Mouse (Mus musculus): Measurements from ENCODE around the gene St3gal4.

St3gal4 gene

DNA sequence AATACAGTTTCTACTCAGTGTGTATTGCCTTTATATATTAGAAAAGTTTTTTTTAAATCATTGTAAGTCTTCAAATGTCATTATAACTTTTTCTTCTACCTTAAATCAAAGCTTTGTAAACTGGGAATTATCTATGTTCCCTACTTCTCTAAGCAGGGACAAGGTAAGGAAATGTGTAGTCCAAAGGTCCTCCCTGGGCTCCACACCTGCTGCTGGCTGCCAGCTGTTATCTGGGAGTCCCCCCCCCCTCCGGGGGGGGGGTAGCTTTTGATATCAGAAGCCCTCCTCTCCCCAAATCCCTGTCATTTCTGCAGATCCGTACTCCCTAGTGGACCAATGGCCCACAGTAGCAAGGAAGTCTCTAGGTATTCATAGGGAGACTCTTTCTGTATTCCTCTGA is 13.6 kb downstream of the St3gal4 start:
- DNase-seq: peak; percentile 3

DNA sequence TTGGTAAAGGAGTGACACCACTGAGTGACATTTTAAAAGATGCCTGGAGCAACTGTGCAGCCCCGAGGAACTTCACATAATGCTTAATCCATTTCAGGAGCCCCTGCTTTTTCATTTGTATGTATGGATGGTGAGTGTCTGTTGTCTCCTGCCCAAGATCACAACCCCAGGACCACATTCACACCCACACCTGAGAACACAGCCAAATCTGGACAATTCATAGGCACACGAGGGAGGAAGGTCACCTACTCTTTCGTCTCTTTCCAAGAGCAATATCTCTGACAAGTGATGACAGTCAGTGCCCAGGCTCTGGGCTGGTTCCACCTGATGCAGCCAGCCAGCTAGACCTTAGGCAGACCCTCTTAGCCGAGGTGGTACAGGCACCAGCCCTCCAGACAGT is 14.4 kb downstream of the St3gal4 start:
- DNase-seq: peak; percentile 3

DNA sequence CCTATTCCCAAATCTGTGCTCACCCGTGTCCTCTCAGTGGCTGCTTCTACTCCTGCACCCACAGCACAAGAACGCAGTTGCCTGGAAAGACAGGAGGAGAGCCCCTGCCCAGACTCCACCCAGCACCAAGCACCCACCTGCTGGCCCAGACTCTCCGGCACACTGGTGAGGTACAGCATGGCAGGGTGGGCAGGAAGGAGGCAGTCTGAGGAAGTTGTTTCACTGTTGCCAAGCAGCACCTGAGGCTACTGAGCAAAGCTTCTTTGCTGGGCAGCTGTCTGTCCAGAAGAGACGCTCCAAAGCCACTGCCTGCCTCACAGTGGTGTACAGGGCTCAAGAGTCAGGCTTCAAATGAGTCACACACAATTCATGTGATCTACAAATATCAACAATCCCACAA is 20.3 kb downstream of the St3gal4 start:
- peak; percentile 5 for DNase-seq

DNA sequence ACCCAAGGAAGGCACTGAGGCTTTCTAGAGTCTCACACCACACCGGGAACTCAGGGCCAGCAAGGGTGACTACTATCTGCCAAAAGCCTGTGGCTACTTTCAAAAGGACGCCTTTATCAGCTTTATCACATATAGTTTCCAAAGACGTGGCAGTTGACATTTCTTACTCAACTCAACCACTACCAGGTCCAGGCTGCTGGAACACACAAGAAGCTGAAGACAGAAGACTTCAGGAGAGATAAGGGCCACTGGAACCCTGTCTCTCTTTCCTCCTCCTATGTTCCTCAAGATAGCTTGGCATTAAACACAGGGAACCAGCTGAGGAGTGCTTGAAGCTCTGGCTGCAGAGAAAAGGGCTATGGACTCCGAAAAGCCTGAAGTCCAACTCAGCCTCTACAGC is 21.2 kb downstream of the St3gal4 start:
- DNase-seq: peak; percentile 1

DNA sequence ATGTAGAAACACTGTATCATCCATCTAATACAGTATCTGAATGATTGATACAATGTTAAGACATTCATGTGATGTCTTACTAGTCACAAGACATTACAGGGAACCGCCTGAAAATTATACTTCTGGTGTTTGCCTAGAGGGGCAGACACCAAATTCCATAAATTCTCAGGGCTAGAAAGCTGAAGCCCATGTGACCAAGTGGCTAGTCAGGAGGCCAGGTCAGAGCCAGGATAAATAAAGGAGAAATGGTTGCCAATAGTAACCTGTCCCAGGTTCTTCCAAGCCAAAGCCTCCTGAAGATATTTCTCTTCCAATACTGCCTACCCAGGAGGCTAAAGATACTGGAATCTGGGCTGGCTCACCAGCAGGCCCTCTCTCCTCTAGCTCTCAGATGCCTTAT is 23.3 kb downstream of the St3gal4 start:
- peak; percentile 1 for DNase-seq

DNA sequence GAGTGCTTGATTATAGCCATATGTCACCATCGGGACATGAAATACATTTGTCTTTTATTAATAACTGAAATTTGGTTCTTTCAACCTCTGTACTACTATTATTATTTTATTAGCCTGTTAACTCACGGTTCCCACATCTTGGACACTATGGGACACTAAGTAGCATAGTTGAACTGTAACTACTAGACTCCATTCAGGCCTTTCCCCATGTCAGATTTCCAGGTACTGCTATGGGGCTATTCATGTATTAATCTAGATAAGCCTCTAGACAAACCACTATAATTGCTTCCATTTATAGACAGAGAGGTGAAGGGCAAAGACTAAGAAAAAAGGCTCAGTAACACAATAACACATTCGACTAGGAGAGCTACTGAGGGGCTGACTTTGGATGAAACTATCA is 25.7 kb downstream of the St3gal4 start:
- DNase-seq: no peak

DNA sequence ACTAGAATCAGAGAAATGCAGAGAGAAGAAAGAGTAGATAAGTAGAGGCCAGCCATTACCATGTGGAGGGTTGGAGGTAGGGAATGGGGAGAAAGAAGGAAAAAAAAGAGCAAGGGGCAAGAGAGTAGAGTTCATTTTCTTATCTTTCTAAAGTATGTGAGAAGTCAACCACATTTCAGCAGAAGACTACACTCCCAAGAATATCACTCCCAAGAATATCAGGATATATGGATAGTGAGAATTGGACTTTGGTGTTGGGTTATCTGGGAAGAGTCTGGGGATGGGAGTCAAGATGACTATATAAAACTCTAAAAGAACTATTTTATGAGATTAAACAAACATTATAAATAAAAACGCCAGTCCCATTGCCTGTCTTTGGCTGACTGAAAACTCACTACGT is 26.2 kb downstream of the St3gal4 start:
- DNase-seq: no peak

DNA sequence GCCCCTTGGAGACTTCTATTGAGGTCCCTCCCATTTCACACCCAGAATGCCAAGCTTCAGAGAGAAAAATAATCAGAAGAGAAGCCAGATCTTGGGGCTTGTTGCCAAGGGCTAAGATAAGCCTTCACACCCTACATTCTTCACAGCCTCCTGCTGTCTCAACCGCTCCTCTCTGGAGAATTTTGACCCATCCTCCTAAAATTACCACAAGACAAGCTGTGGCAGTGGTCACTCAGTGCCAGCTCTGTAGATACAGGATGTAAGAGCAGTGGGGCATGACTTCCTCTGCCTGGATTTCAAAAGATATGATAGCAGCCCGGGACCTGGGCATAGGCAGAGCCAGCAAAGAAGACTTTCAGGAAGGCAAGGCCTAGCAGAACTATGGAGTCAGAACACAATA is 57.6 kb downstream of the St3gal4 start:
- DNase-seq: no peak

DNA sequence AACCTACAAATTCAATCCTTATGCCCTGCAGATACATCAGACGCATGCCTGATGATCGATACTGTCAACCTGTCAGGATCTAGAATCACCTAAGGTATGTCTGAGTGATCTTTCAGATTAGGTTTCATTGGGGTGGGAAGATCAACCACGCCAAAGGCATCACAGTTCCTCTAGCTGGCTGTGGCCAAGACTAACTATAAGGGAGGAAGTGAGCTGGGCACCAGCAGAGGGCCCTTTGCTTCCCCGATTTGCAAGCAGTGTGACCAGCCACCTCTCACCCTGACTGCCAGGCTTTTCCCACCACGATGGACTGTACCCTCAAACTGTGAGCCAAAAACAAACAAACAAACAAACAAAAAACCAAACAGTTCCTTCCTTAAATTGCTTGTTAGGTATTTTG is 59.2 kb downstream of the St3gal4 start:
- no peak for DNase-seq

DNA sequence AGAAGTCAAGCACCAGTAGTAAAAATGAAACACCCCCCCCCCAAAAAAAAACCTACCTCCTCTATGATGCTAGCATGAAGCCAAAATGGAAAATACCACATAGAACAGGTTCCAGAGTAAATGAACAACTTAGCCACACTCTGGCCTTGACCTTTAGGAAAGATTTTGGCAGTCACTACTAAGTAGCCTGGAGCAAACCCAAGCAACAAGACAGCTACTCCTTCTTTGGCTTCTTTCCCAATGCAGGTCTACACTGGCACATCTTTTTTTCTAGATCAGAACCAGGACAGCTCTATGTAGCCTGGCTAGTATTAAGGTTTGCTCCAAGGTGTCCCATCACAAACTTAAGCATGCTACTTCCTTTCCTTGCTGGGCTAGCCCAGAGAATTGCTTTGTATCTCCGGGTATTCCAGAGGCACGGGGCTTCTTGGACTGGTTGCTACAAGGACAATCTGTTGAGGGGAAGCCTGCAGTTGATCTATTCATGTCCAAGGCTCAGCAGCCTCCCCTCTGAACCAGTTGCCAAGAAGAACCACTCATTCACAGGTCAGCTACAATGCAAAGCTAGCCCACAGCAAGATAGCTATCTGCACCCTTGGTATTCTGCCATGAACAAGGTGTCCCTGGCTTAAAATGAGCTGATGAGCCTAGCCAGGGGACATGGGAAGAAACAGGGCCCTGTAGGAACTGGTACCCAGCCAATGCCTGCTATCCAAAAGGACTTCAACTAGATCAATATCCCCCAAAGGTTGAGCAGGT is 60.3 kb downstream of the St3gal4 start:
- DNase-seq: peak; percentile 14

DNA sequence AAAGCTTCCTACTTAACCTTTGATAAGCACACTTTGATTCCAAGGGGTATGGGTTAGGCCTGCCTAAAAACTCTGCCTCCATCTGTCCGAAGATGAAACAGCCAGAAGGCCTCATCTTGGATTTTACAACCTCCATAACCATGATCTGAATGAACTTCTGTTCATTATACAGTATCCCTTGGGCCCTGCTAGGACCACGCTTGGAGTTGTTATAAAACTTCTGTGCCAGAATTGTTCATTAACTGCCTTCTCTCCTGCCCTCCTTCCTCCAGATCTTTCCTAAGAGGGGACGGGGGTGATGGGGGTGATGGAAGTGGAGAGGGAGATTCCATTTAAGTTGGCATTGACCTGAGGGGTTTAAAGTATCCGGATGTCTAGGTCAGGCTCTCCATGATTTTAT is 60.9 kb downstream of the St3gal4 start:
- peak; percentile 10 for DNase-seq

DNA sequence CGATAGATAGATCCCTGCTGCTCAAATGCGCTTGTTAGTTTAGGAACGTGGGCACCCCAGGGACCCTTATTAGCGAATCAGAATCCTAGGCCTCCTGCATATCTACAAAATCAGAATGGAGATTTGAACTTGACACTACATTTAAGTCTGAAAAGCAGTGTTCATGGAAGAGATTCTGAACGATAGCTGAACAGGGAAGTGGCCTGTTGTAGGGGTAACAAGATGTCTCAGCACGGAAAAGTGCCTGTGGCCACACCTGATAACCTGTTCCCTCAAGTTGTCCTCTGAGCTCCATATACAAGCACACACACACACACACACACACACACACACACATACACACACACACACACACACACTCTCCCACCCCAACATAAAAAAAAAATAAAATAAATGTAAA is 61.4 kb downstream of the St3gal4 start:
- DNase-seq: peak; percentile 2

DNA sequence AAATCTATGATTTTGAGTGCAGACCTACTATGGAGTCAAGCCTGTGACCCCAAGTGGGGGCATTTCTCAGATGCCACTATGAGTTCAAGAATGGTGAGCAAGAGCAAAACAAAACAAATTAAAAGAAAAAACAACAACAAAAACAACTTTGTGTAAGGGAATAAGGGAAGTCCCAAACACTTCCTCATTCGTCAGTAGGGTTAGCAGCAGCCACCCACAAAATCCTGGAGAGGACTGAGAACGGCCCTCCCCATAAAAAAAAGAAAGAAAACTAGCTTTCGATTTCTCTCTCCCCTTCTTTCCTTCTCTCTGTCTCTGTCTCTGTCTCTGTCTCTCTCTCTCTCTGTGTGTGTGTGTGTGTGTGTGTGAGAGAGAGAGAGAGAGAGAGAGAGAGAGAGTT is 62.5 kb downstream of the St3gal4 start:
- no peak for DNase-seq

DNA sequence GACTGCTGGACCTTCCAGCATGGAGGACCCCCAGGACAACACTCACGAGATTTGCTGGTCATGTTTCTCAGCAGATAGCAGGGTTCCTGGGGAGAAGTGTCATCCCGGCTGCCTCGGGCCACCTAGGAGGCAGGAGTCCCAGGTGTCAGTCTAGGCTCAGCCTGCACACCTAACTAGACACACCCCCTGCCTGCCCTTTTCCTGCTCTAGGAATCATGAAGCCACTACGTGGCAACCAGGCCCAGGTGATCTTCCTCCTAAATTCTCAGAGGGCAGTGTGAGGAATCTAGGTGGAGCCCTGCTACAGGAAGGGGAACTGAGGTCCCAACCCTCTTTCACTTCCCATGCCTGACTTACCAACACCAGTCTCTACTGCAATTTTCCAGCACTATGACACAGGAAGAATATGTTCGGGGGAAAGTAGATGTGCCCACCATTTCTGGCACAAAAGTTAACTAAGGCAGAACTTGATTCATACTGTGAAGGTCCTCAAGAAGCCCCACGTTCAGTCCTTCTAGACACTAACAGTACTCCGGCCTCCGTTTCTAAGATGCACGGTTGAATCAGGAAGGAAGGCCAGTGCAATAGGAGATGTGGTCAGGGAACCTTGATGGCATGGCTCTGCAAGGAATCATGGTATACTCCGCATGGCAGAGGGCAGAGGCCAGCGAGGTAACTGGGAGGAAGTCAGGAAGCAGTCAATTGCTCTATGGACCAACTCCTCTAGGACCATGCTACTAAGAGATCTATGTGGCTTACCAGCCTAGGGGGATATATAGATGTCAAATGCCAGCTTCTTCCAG is 63.3 kb downstream of the St3gal4 start:
- DNase-seq: peak; percentile 4

DNA sequence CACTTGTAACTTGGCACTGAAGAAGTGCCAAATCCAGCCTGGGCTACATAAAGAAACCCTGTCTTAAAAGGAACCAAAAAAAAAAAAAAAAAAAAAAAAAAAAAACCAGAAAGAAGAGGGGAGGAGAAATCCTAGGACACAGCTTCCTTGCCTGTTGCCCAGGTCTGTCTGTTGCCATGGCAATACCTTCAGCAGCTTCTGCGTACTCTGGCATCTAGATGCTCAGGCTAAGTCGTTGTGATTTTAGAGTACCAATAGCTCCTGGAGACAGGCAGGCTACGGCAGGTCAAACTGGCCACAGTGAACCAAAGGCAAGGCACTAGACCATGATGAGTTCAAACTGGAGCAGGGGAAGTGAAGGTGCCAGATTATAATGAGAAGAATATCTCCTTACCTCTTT is 65.4 kb downstream of the St3gal4 start:
- peak; percentile 3 for DNase-seq

DNA sequence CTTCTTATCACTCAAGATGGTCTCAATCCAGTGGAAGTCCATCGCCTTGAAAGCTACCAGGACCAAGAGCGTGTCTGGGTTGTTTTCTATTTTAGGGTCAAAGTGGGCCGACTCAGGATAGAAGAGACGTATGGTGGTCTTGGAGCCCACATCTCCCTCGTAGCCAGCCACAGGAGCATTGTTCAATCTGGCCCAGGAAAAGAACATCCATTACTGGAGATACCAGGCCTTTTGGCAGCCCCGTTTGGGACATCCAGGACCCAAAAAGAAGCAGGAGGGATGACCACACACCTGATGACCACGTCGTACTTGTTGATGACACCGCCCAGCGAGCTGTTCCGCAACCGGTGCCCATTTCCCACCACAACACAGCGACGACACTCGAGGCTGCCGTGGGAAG is 66.0 kb downstream of the St3gal4 start:
- DNase-seq: peak; percentile 2

DNA sequence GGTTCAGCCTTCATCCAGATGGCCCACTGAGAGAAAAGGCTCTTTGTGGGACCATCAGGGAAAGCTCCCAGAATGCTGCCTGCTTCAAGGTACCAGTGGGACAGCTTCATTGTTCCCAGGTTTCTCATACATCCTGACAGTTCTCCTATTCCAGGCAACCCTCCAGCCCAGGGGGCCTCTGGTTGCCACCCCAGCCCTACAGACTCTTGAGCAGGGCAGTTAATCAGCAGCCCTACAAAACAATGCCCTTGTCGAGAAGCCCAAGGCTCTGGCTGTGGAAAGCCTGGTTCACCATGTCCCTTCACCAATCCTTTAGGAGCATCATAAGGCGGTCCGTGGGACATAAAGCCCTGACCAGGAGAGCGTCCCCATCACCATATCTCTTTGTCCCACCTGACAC is 66.4 kb downstream of the St3gal4 start:
- DNase-seq: peak; percentile 3

DNA sequence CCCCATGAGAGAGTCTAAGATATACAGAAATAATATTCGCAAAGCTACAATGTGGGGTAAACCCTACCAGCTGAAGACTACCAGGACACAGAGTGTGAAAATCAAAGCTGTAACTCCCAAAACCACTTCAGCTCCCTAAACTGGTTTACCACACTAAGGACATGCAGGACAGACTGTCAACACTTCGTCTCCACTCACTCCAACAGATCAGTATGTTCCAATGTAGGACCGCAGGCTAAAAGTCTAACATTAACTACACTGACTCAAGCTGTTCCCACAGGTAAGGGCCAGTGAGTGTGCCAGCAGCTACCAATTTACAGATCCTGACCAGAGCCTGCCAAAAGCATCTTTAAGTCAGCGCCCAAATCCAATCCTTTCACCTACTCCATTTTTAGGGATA is 67.4 kb downstream of the St3gal4 start:
- peak; percentile 2 for DNase-seq

DNA sequence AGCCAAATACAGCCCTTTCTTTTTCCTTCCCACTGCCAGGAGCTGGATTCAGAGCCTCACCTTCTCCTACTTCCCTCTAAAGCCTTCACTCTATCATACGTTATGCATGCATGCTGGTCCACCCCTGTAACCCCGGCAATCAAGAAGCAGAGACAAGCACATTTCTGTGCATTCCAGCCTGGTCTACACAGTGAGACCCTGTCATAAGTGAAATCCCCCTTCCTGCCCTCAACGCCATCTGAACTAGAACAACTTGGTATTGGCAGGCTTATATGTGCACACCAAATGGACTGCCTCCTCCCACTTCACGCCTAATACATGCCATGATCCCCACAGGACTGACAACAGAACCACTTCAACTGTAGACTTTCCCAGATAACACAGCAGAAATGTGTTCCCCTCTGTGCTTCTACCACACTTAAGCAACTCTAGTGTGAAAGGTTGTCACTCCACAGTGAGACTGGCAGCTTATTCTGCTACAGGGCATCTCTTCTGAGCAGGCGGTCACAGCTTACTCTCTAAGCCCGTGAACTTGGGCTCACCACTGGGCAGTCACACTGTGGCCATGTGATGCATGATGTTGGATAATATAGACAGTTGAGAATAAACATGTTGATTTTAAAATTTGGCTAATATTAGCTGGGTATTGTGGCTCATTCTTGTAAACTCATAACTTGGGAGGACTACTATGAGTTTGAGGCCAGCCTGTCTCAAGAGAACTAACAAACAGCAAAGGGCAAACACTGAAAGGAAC is 68.2 kb downstream of the St3gal4 start:
- DNase-seq: peak; percentile 5

DNA sequence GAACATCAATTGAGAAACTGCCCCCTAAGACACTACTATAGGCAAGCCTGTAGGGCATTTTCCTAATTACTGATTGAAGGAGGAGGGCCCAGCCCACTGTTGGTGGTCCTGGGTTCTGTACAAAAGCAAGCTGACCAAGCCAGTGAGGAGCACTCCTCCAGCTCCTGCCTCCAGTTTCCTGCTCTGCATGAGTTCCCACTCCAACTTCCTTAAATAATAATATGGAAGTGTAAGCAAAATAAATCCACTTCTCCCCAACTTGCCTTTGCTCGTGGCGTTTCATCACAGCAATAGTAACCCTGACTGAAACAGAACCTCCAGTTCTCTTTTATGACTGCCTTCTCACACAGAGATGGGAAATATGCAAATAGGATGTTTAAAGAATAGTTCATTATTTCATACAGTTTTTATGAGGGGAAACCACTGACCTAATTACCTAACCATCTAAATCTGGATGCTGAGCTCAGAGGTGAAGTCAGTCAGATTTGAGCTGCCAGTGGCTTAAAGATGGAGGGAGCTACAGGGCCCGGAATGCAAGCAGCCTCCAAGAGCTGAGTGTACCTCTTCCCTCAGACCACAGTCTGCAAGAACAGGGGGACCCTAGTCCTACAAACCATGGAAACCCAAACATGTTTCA is 69.1 kb downstream of the St3gal4 start:
- peak; percentile 4 for DNase-seq

DNA sequence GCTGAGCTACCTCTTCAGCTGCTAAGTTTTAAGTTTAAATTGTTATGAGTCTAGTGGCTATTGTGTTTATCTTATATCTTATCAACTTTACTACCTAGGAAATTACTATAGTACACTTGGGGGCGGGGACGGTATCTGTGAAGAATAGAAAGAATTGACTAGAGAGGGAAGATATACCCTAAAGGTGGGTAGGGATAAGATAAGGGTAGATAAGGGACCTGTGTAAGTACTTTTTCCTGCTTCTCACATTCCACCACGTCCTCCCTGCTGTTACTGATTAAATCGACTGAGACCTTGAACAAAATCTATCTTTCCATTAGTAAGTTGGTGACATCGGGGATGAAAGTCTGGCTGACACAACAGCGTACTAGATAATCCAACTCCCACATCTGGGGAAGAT is 70.6 kb downstream of the St3gal4 start:
- DNase-seq: peak; percentile 2

DNA sequence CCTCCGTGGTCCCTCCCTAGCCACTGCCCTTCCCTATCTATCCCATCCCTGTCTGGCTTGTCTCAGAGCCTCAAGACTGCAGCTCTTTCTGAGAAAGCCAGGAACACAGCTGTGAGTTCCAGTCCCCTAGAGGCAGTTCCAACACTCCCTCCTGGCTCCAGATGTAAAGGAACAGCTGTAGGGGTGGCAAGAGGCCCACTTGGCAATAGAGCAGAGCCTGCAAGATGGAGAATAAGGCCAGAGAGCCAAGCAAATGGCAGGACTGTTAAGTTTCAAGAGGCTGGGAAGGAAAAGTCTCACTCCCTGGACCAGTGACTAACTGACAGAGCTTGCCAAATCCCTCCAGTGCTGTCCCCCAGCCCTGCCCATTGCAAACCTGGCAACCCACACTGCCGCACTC is 73.3 kb downstream of the St3gal4 start:
- peak; percentile 85 for DNase-seq

DNA sequence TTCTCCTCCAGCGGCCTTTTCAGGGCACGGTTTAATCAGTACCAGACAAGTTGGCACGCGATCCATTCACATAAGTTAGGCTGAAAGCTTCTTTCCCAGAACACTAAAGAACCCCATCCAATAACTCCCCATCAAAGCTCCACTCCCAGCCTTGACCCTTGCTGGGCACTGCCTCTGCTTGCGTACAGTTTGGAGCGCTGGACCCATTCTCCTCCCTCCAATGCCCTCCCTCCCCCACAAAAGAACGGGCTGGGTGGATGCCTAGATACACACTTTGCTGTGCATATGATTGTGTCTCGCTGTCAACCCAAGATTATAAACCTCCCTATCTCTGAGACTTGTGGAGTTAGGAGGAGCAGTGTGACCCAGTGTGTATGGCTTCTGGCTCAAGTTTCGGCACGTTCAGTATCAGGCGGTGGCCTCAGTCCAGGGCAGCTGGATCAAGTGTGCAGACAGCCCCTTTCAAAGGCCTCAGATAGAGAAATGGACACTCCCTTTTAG is 74.0 kb downstream of the St3gal4 start:
- DNase-seq: peak; percentile 73

Data from kidney, postnatal 10 days (tissue).